Mouse (Mus musculus): ENCODE measurements at regions not wholly inside any gene's neighbourhood (a gene's known extent, or its start where the extent isn't known, plus 50 kb on each side); places are given as distances from the start of the nearest gene placed in this dataset.
"Not testable (repeated sequence)": the region's sequence is repeated elsewhere in the genome, so short reads cannot be mapped to it uniquely, and the experiment has no call there.

GRCm38 (mm10) chr9:11441241-11441997 lies 536.8 kb upstream of the Cntn5 start:
- DNase-seq (ENCODE audit: low read depth in 2 of 2, low spot score in 2 of 2): not testable (repeated sequence)

GRCm38 (mm10) chr9:11436443-11437167 lies 532.0 kb upstream of the Cntn5 start:
- no peak for DNase-seq (ENCODE audit: low read depth in 2 of 2, low spot score in 2 of 2)

GRCm38 (mm10) chr9:11436014-11436413 lies 531.4 kb upstream of the Cntn5 start:
- DNase-seq (ENCODE audit: low read depth in 2 of 2, low spot score in 2 of 2): no peak

GRCm38 (mm10) chr9:11435019-11435418 lies 530.4 kb upstream of the Cntn5 start:
- peak; percentile 3 to 34 for DNase-seq (ENCODE audit: low read depth in 2 of 2, low spot score in 2 of 2)

- DNase-seq (ENCODE audit: low read depth in 2 of 2, low spot score in 2 of 2): no peak
These were observed 521.9 kb upstream of the Cntn5 start for GRCm38 (mm10) chr9:11426473-11426872.

GRCm38 (mm10) chr9:11396829-11397228 lies 492.3 kb upstream of the Cntn5 start:
- DNase-seq (ENCODE audit: low read depth in 2 of 2, low spot score in 2 of 2): no peak

- DNase-seq (ENCODE audit: low read depth in 2 of 2, low spot score in 2 of 2): no peak
These were observed 477.1 kb upstream of the Cntn5 start for GRCm38 (mm10) chr9:11381648-11382075.

GRCm38 (mm10) chr9:11380531-11380930 lies 476.0 kb upstream of the Cntn5 start:
- no peak for DNase-seq (ENCODE audit: low read depth in 2 of 2, low spot score in 2 of 2)

GRCm38 (mm10) chr9:11378046-11378445 lies 473.5 kb upstream of the Cntn5 start:
- no peak for DNase-seq (ENCODE audit: low read depth in 2 of 2, low spot score in 2 of 2)

- DNase-seq (ENCODE audit: low read depth in 2 of 2, low spot score in 2 of 2): no peak
These were observed 473.0 kb upstream of the Cntn5 start for GRCm38 (mm10) chr9:11377586-11377985.

- no peak for DNase-seq (ENCODE audit: low read depth in 2 of 2, low spot score in 2 of 2)
These were observed 468.8 kb upstream of the Cntn5 start for GRCm38 (mm10) chr9:11373294-11373903.

GRCm38 (mm10) chr9:11368056-11368455 lies 463.5 kb upstream of the Cntn5 start:
- DNase-seq (ENCODE audit: low read depth in 2 of 2, low spot score in 2 of 2): no peak

- DNase-seq (ENCODE audit: low read depth in 2 of 2, low spot score in 2 of 2): no peak
These were observed 424.3 kb upstream of the Cntn5 start for GRCm38 (mm10) chr9:11328900-11329299.

- DNase-seq (ENCODE audit: low read depth in 2 of 2, low spot score in 2 of 2): no peak
These were observed 412.6 kb upstream of the Cntn5 start for GRCm38 (mm10) chr9:11317221-11317620.

- not testable (repeated sequence) for DNase-seq (ENCODE audit: low read depth in 2 of 2, low spot score in 2 of 2)
These were observed 392.5 kb upstream of the Cntn5 start for GRCm38 (mm10) chr9:11297116-11297515.

- no peak for DNase-seq (ENCODE audit: low read depth in 2 of 2, low spot score in 2 of 2)
These were observed 380.6 kb upstream of the Cntn5 start for GRCm38 (mm10) chr9:11285135-11285534.

GRCm38 (mm10) chr9:11284549-11284948 lies 380.0 kb upstream of the Cntn5 start:
- no peak for DNase-seq (ENCODE audit: low read depth in 2 of 2, low spot score in 2 of 2)

GRCm38 (mm10) chr9:11279409-11280127 lies 375.0 kb upstream of the Cntn5 start:
- DNase-seq (ENCODE audit: low read depth in 2 of 2, low spot score in 2 of 2): no peak

- DNase-seq (ENCODE audit: low read depth in 2 of 2, low spot score in 2 of 2): no peak
These were observed 373.2 kb upstream of the Cntn5 start for GRCm38 (mm10) chr9:11277810-11278209.

GRCm38 (mm10) chr9:11276966-11277365 lies 372.4 kb upstream of the Cntn5 start:
- DNase-seq (ENCODE audit: low read depth in 2 of 2, low spot score in 2 of 2): no peak

GRCm38 (mm10) chr9:11256848-11257247 lies 352.3 kb upstream of the Cntn5 start:
- no peak for DNase-seq (ENCODE audit: low read depth in 2 of 2, low spot score in 2 of 2)

Data from CD8-positive naive resting alpha-beta T cell, adult 2 months (primary cell).